Mouse (Mus musculus): ENCODE measurements at regions not wholly inside any gene's neighbourhood (a gene's known extent, or its start where the extent isn't known, plus 50 kb on each side); places are given as distances from the start of the nearest gene placed in this dataset.

GRCm38 (mm10) chr2:77337318-77337717 lies 56.9 kb upstream of the Sestd1 start:
- no peaks in the 10 kb centered on the region for H3K9me3 ChIP-seq (ENCODE audit: control insufficient read depth, low read length)
- H3K4me3 ChIP-seq (ENCODE audit: low read length): no peak overlapping the region
- WGBS: 72% methylated on average over 3 of the region's 3 CpGs
- no peak overlapping the region for H3K27ac ChIP-seq (ENCODE audit: low read length)
- no peak for ATAC-seq (ENCODE audit: low read depth)
- no peak overlapping the region for H3K4me2 ChIP-seq (ENCODE audit: low read depth, low read length)
- no peaks in the 10 kb centered on the region for H3K4me1 ChIP-seq (replicated peaks; ENCODE audit: control insufficient read depth, insufficient read depth, low read length)
- H3K9ac ChIP-seq (ENCODE audit: low read length): no peak overlapping the region
- no peaks in the 10 kb centered on the region for H3K36me3 ChIP-seq (ENCODE audit: control insufficient read depth, insufficient read depth, low read length)
- H3K27me3 ChIP-seq (ENCODE audit: control insufficient read depth, insufficient read depth, low read depth, low read length): no peaks in the 10 kb centered on the region

- H3K36me3 ChIP-seq (ENCODE audit: control insufficient read depth, insufficient read depth, low read length): no peaks in the 10 kb centered on the region
- no peaks in the 10 kb centered on the region for H3K9me3 ChIP-seq (ENCODE audit: control insufficient read depth, low read length)
- H3K4me3 ChIP-seq (ENCODE audit: low read length): no peak overlapping the region
- no peaks in the 10 kb centered on the region for H3K4me1 ChIP-seq (replicated peaks; ENCODE audit: control insufficient read depth, insufficient read depth, low read length)
- WGBS: 76% methylated on average over 3 of the region's 3 CpGs
- no peaks in the 10 kb centered on the region for H3K27me3 ChIP-seq (ENCODE audit: control insufficient read depth, insufficient read depth, low read depth, low read length)
- no peak for ATAC-seq (ENCODE audit: low read depth)
- no peak overlapping the region for H3K9ac ChIP-seq (ENCODE audit: low read length)
- no peak overlapping the region for H3K27ac ChIP-seq (ENCODE audit: low read length)
- no peak overlapping the region for H3K4me2 ChIP-seq (ENCODE audit: low read depth, low read length)
Observed at GRCm38 (mm10) chr2:77336810-77337209, 56.4 kb upstream of the Sestd1 start.

- Histone ChIP-seq H3K27me3 (ENCODE audit: control insufficient read depth, insufficient read depth, low read depth, low read length) (no peaks in the 10 kb centered on the region), H3K4me3 (ENCODE audit: low read length) (no peak overlapping the region), H3K9ac (ENCODE audit: low read length) (no peak overlapping the region), H3K9me3 (ENCODE audit: control insufficient read depth, low read length) (no peaks in the 10 kb centered on the region), H3K4me2 (ENCODE audit: low read depth, low read length) (no peak overlapping the region), H3K36me3 (ENCODE audit: control insufficient read depth, insufficient read depth, low read length) (no peaks in the 10 kb centered on the region), H3K4me1 (replicated peaks; ENCODE audit: control insufficient read depth, insufficient read depth, low read length) (no peaks in the 10 kb centered on the region), H3K27ac (ENCODE audit: low read length) (no peak overlapping the region)
- 69% methylated on average over 9 of the region's 9 CpGs for WGBS
- no peak for ATAC-seq (ENCODE audit: low read depth)
Observed at GRCm38 (mm10) chr2:77334706-77335105, 54.3 kb upstream of the Sestd1 start.

- no peaks in the 10 kb centered on the region for H3K9me3 ChIP-seq (ENCODE audit: control insufficient read depth, low read length)
- no peak overlapping the region for H3K27ac ChIP-seq (ENCODE audit: low read length)
- 66% methylated on average over 8 of the region's 8 CpGs for WGBS
Observed at GRCm38 (mm10) chr2:77333394-77334079, 53.1 kb upstream of the Sestd1 start.

More at GRCm38 (mm10) chr2:77333394-77334079, 53.1 kb upstream of the Sestd1 start:
- Histone ChIP-seq H3K4me2 (ENCODE audit: low read depth, low read length) (no peak overlapping the region), H3K4me1 (replicated peaks; ENCODE audit: control insufficient read depth, insufficient read depth, low read length) (no peaks in the 10 kb centered on the region), H3K27me3 (ENCODE audit: control insufficient read depth, insufficient read depth, low read depth, low read length) (no peaks in the 10 kb centered on the region), H3K4me3 (ENCODE audit: low read length) (no peak overlapping the region), H3K9ac (ENCODE audit: low read length) (no peak overlapping the region), H3K36me3 (ENCODE audit: control insufficient read depth, insufficient read depth, low read length) (no peaks in the 10 kb centered on the region)
- no peak for ATAC-seq (ENCODE audit: low read depth)
